Mouse (Mus musculus) lung, embryonic 15.5 days (tissue): ENCODE results near the gene Rab33b. TPM values are rescaled to one million over a fixed set of nuclear protein-coding genes. Genes with fewer than 3 reads are reported as not detected.

ENCODE experiments used
- ATAC-seq: fragments of 200-750 bp; cut with Nextera tagmentation; 2 replicates; pipeline ENCODE4 v1.8.0; 2017; ENCODE audit warnings: moderate number of reproducible peaks, borderline replicate concordance; ENCODE audit not compliant: low FRiP score, low TSS enrichment; ENCODE audit errors: extremely low read depth
- H3K27ac ChIP-seq: fragments of 300-500 bp; sonication (generic); 2 replicates; pipeline ENCODE4 v1.5.1; 2015; ENCODE audit warnings: moderate library complexity, mild to moderate bottlenecking, inconsistent platforms
- H3K27me3 ChIP-seq: fragments of 300-500 bp; sonication (generic); 2 replicates; pipeline ENCODE4 v1.6.1; 2015; ENCODE audit warnings: inconsistent platforms
- H3K36me3 ChIP-seq: fragments of 300-500 bp; sonication (generic); 2 replicates; pipeline ENCODE4 v1.6.1; 2015; ENCODE audit warnings: inconsistent platforms
- H3K4me1 ChIP-seq: fragments of 300-500 bp; sonication (generic); 2 replicates; pipeline ENCODE4 v1.6.1; 2015; ENCODE audit warnings: inconsistent platforms
- H3K4me2 ChIP-seq: fragments of 300-500 bp; sonication (generic); 2 replicates; pipeline ENCODE4 v1.6.1; 2015; ENCODE audit warnings: inconsistent platforms, mild to moderate bottlenecking, moderate library complexity
- H3K4me3 ChIP-seq: fragments of 300-500 bp; sonication (generic); 2 replicates; pipeline ENCODE4 v1.5.1; 2015; ENCODE audit warnings: mild to moderate bottlenecking, inconsistent platforms
- H3K9ac ChIP-seq: fragments of 300-500 bp; sonication (generic); 2 replicates; pipeline ENCODE4 v1.6.1; 2015; ENCODE audit warnings: inconsistent platforms
- H3K9me3 ChIP-seq: fragments of 300-500 bp; sonication (generic); 2 replicates; pipeline ENCODE4 v1.6.1; 2016; ENCODE audit warnings: inconsistent platforms
- WGBS: fragments of 180-500 bp; shearing (Covaris S2); methylation state at CpG from one replicate; pipeline ENCODE4 v1.1.7; 2015; 5-methylcytosine and 5-hydroxymethylcytosine counted together
- polyA plus RNA-seq: library from polyadenylated mRNA; unstranded; fragments of >200 nt; fragmentation: Nextera tagmentation; extraction: Ambion mirVana; gene quantifications from 2 replicates; pipeline ENCODE4 v1.2.1, GENCODE M21; 2015

Gene Rab33b
- polyA plus RNA-seq, 1 experiment from 2014 or later: 24.3 TPM

- Histone ChIP-seq H3K9ac (no peak overlapping the region), H3K27ac (no peak overlapping the region), H3K4me2 (no peak overlapping the region), H3K4me3 (no peak overlapping the region), H3K4me1 (peaks cover 26% of the 10 kb centered on the region), H3K36me3 (peaks cover 12% of the 10 kb centered on the region; the same call in 1 of the 2 replicates), H3K9me3 (no peaks in the 10 kb centered on the region), H3K27me3 (no peaks in the 10 kb centered on the region)
- WGBS: 87% methylated on average over 7 of the region's 7 CpGs
- ATAC-seq: no peak
These were observed 6.5 kb downstream of the Rab33b start for GRCm38 (mm10) chr3:51490088-51490753.

- ATAC-seq: no peak
- WGBS: 56% methylated on average over 13 of the region's 13 CpGs
- peak overlapping the region; percentile 65 for H3K27ac ChIP-seq
- no peaks in the 10 kb centered on the region for H3K27me3 ChIP-seq
- peaks cover 16% of the 10 kb centered on the region; the same call in 1 of the 2 replicates for H3K36me3 ChIP-seq
- H3K9ac ChIP-seq: no peak overlapping the region
- H3K4me2 ChIP-seq: no peak overlapping the region
- no peaks in the 10 kb centered on the region for H3K9me3 ChIP-seq
- peaks cover 15% of the 10 kb centered on the region for H3K4me1 ChIP-seq
- no peak overlapping the region for H3K4me3 ChIP-seq
These were observed 9.6 kb downstream of the Rab33b start for GRCm38 (mm10) chr3:51493272-51493838.

DNA sequence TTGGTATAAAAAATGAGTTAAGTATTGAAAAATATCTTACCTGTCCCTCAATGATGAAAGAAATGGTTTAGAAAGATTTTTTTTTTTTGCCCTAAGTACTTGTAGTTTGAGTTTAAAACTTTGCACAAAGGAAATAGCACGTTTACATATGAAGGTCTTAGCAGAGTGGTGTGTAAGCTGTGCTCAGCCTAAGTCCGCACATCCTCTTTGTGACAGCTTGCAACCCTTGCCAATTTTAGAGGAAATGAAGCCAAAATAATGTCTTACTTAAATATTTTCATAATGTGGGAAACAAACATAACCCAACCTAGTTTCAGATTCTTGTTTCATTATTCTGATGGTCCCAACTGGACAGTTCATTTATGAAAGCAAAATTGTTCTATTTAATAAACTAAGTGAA lies 10.7 kb downstream of the Rab33b start:
- peaks cover 16% of the 10 kb centered on the region; the same call in 1 of the 2 replicates for H3K36me3 ChIP-seq
- ATAC-seq: no peak
- no peaks in the 10 kb centered on the region for H3K9me3 ChIP-seq
- H3K4me2 ChIP-seq: no peak overlapping the region
- H3K9ac ChIP-seq: no peak overlapping the region
- H3K4me1 ChIP-seq: peaks cover 15% of the 10 kb centered on the region
- H3K27ac ChIP-seq: peak overlapping the region; percentile 65; the same call in 1 of the 2 replicates
- no peak overlapping the region for H3K4me3 ChIP-seq
- 41% methylated on average over 2 of the region's 2 CpGs for WGBS
- no peaks in the 10 kb centered on the region for H3K27me3 ChIP-seq

GRCm38 (mm10) chr3:51495646-51496045 lies 11.9 kb downstream of the Rab33b start:
- ATAC-seq: no peak
- H3K4me2 ChIP-seq: no peak overlapping the region
- no peaks in the 10 kb centered on the region for H3K9me3 ChIP-seq
- peaks cover 15% of the 10 kb centered on the region for H3K4me1 ChIP-seq
- H3K27ac ChIP-seq: no peak overlapping the region
- peaks cover 16% of the 10 kb centered on the region; the same call in 1 of the 2 replicates for H3K36me3 ChIP-seq
- H3K27me3 ChIP-seq: no peaks in the 10 kb centered on the region
- H3K9ac ChIP-seq: no peak overlapping the region
- WGBS: 92% methylated on average over 9 of the region's 9 CpGs
- H3K4me3 ChIP-seq: no peak overlapping the region

GRCm38 (mm10) chr3:51497978-51498377 lies 14.3 kb downstream of the Rab33b start:
- Histone ChIP-seq H3K4me1 (peaks cover 12% of the 10 kb centered on the region), H3K9ac (no peak overlapping the region), H3K4me2 (no peak overlapping the region), H3K27ac (no peak overlapping the region), H3K36me3 (peaks cover 15% of the 10 kb centered on the region; the same call in 1 of the 2 replicates), H3K27me3 (no peaks in the 10 kb centered on the region), H3K4me3 (no peak overlapping the region), H3K9me3 (no peaks in the 10 kb centered on the region)
- no peak for ATAC-seq
- WGBS: 87% methylated on average over 1 of the region's 1 CpGs

DNA sequence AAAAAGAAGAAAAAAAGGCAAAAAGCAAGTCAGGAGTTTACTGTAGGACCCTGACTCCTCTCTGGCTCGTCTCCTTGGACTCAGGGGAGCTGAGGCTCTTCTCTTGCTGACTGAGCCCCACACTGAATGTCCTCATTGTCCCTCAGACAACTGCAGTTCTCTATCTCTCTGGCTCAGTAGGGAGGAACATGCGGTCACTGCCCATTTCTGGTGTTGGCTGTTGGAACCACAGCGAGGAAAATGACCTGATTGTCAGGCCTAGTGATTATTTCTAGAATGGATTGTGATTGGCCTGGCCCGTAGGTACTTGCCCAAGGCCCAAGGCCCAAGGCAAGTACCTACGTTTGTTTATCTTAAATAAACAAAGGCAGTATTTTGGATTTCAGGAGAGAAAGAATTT lies 14.9 kb downstream of the Rab33b start:
- H3K9me3 ChIP-seq: no peaks in the 10 kb centered on the region
- no peaks in the 10 kb centered on the region for H3K27me3 ChIP-seq
- H3K4me3 ChIP-seq: no peak overlapping the region
- no peak for ATAC-seq
- H3K4me2 ChIP-seq: no peak overlapping the region
- H3K36me3 ChIP-seq: peaks cover 8% of the 10 kb centered on the region; the same call in 1 of the 2 replicates
- H3K4me1 ChIP-seq: peaks cover 5% of the 10 kb centered on the region
- no peak overlapping the region for H3K27ac ChIP-seq
- WGBS: 47% methylated on average over 5 of the region's 5 CpGs
- H3K9ac ChIP-seq: no peak overlapping the region

GRCm38 (mm10) chr3:51499876-51500275 lies 16.2 kb downstream of the Rab33b start:
- H3K27ac ChIP-seq: no peak overlapping the region
- no peak for ATAC-seq
- peaks cover 4% of the 10 kb centered on the region; the same call in 1 of the 2 replicates for H3K36me3 ChIP-seq
- no peaks in the 10 kb centered on the region for H3K27me3 ChIP-seq
- 84% methylated on average over 4 of the region's 4 CpGs for WGBS
- H3K4me1 ChIP-seq: no peaks in the 10 kb centered on the region
- no peak overlapping the region for H3K4me3 ChIP-seq
- no peak overlapping the region for H3K4me2 ChIP-seq
- no peak overlapping the region for H3K9ac ChIP-seq
- H3K9me3 ChIP-seq: no peaks in the 10 kb centered on the region

DNA sequence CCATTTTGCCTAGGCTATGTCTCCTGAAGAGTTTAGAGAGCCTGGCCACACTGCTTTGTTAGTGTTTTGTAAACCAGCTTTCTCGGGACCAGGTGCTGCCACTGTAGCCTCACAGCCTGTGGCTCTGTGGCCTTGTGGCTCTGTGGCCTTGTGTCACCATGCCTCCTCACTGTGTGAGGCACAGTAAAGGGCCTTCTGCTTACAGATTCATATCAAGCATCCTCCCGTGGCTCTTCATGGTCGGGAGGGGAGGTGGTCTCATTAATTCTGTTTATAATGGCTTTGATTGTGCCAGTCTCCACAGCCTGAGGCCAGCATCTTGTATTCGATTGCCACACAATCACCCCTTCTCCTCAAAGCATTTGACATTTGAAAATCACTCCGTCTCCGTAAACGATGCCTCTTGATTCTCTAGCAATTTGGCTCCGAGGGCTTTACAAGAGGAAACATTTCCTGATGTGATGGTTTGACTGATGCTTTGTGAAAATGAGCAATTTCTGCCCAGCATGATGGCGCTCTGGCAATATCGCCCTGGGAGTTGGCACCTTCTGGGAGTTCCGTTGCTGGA lies 20.7 kb downstream of the Rab33b start:
- no peak overlapping the region for H3K4me2 ChIP-seq
- WGBS: 77% methylated on average over 11 of the region's 11 CpGs

DNA sequence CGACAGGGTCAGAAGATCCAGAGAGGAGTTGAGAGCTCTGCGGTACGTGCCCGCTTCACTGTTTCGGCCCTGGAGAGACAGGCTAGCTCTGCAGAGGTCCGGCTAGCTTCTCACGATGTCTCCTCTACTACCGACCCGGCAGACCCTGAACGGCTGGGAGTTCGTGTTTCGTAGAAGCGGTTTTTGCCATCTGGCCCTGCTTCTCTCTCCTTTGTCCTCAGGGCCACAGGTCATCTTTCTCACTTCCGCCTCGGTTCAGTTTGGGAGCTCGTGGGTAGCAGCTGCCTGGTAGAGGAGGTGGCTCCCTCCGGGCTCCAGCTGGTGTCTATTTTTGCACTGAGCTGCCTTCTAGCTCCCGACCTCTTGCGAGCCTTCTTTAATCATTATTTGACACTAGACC lies 21.7 kb downstream of the Rab33b start:
- Histone ChIP-seq H3K36me3 (no peaks in the 10 kb centered on the region), H3K4me3 (no peak overlapping the region), H3K4me2 (no peak overlapping the region), H3K9ac (no peak overlapping the region), H3K9me3 (no peaks in the 10 kb centered on the region), H3K27ac (no peak overlapping the region), H3K27me3 (no peaks in the 10 kb centered on the region), H3K4me1 (no peaks in the 10 kb centered on the region)
- 60% methylated on average over 19 of the region's 19 CpGs for WGBS
- no peak for ATAC-seq

More for the DNA sequence above, 20.7 kb downstream of the Rab33b start:
- no peaks in the 10 kb centered on the region for H3K36me3 ChIP-seq
- H3K9me3 ChIP-seq: no peaks in the 10 kb centered on the region
- H3K27me3 ChIP-seq: no peaks in the 10 kb centered on the region
- H3K27ac ChIP-seq: no peak overlapping the region
- H3K4me3 ChIP-seq: no peak overlapping the region
- no peaks in the 10 kb centered on the region for H3K4me1 ChIP-seq
- H3K9ac ChIP-seq: no peak overlapping the region
- ATAC-seq: no peak

GRCm38 (mm10) chr3:51510903-51511302 lies 27.2 kb downstream of the Rab33b start:
- ATAC-seq: no peak
- no peak overlapping the region for H3K9ac ChIP-seq
- H3K36me3 ChIP-seq: no peaks in the 10 kb centered on the region
- H3K9me3 ChIP-seq: no peaks in the 10 kb centered on the region
- no peak overlapping the region for H3K27ac ChIP-seq
- H3K27me3 ChIP-seq: no peaks in the 10 kb centered on the region
- H3K4me3 ChIP-seq: peak overlapping the region; percentile 17; the same call in 1 of the 2 replicates
- WGBS: 21% methylated on average over 8 of the region's 8 CpGs
- H3K4me1 ChIP-seq: no peaks in the 10 kb centered on the region
- peak overlapping the region; percentile 44 for H3K4me2 ChIP-seq

GRCm38 (mm10) chr3:51511983-51512382 lies 28.3 kb downstream of the Rab33b start:
- Histone ChIP-seq H3K9ac (no peak overlapping the region), H3K27me3 (no peaks in the 10 kb centered on the region), H3K36me3 (no peaks in the 10 kb centered on the region), H3K9me3 (no peaks in the 10 kb centered on the region), H3K4me1 (no peaks in the 10 kb centered on the region), H3K4me3 (no peak overlapping the region), H3K4me2 (no peak overlapping the region), H3K27ac (no peak overlapping the region)
- no peak for ATAC-seq
- WGBS: 94% methylated on average over 5 of the region's 5 CpGs

GRCm38 (mm10) chr3:51517467-51517866 lies 33.7 kb downstream of the Rab33b start:
- H3K9ac ChIP-seq: no peak overlapping the region
- no peak for ATAC-seq
- H3K36me3 ChIP-seq: peaks cover 18% of the 10 kb centered on the region
- 83% methylated on average over 4 of the region's 4 CpGs for WGBS
- no peak overlapping the region for H3K4me3 ChIP-seq
- no peaks in the 10 kb centered on the region for H3K27me3 ChIP-seq
- no peaks in the 10 kb centered on the region for H3K9me3 ChIP-seq
- no peak overlapping the region for H3K27ac ChIP-seq
- H3K4me1 ChIP-seq: no peaks in the 10 kb centered on the region
- no peak overlapping the region for H3K4me2 ChIP-seq
